Mouse (Mus musculus) spleen, adult 12 weeks (tissue): ENCODE data around the gene Smg6.

Experiments
- DNase-seq: peaks from one replicate; pipeline ENCODE4 v3.0.0; 2022; ENCODE audit warnings: low spot score

Smg6 gene

GRCm38 (mm10) chr11:75108909-75109308 lies 183.3 kb downstream of the Smg6 start:
- no peak for DNase-seq

GRCm38 (mm10) chr11:75116379-75116778 lies 190.8 kb downstream of the Smg6 start:
- no peak for DNase-seq

GRCm38 (mm10) chr11:75118141-75118540 lies 192.5 kb downstream of the Smg6 start:
- DNase-seq = no peak

GRCm38 (mm10) chr11:75119298-75119697 lies 193.7 kb downstream of the Smg6 start:
- no peak for DNase-seq

- DNase-seq = no peak
Observed at GRCm38 (mm10) chr11:75119841-75120240, 194.2 kb downstream of the Smg6 start.

- DNase-seq = no peak
Observed at GRCm38 (mm10) chr11:75121348-75121747, 195.7 kb downstream of the Smg6 start.

- no peak for DNase-seq
Observed at GRCm38 (mm10) chr11:75124406-75124805, 198.8 kb downstream of the Smg6 start.

- DNase-seq = no peak
Observed at GRCm38 (mm10) chr11:75126384-75126783, 200.8 kb downstream of the Smg6 start.

GRCm38 (mm10) chr11:75129481-75129880 lies 203.9 kb downstream of the Smg6 start:
- DNase-seq = no peak

- no peak for DNase-seq
Observed at GRCm38 (mm10) chr11:75131300-75131699, 205.7 kb downstream of the Smg6 start.

GRCm38 (mm10) chr11:75132278-75132677 lies 206.7 kb downstream of the Smg6 start:
- DNase-seq = no peak

- DNase-seq = no peak
Observed at GRCm38 (mm10) chr11:75133391-75133790, 207.8 kb downstream of the Smg6 start.

GRCm38 (mm10) chr11:75133951-75134350 lies 208.3 kb downstream of the Smg6 start:
- no peak for DNase-seq

GRCm38 (mm10) chr11:75134485-75135068 lies 209.0 kb downstream of the Smg6 start:
- no peak for DNase-seq

- DNase-seq = no peak
Observed at GRCm38 (mm10) chr11:75135358-75135757, 209.7 kb downstream of the Smg6 start.

- DNase-seq = peak; percentile 9
Observed at GRCm38 (mm10) chr11:75136666-75137398, 211.2 kb downstream of the Smg6 start.

- no peak for DNase-seq
Observed at GRCm38 (mm10) chr11:75139122-75139963, 213.7 kb downstream of the Smg6 start.

GRCm38 (mm10) chr11:75140431-75140830 lies 214.8 kb downstream of the Smg6 start:
- DNase-seq = no peak

- DNase-seq = no peak
Observed at GRCm38 (mm10) chr11:75141038-75141437, 215.4 kb downstream of the Smg6 start.

GRCm38 (mm10) chr11:75141913-75142312 lies 216.3 kb downstream of the Smg6 start:
- DNase-seq = no peak

- DNase-seq = no peak
Observed at GRCm38 (mm10) chr11:75142749-75143148, 217.1 kb downstream of the Smg6 start.

GRCm38 (mm10) chr11:75145841-75146240 lies 220.2 kb downstream of the Smg6 start:
- no peak for DNase-seq
